Mouse (Mus musculus): ENCODE data around the gene Ptprm. TPM values are rescaled to one million over a fixed set of nuclear protein-coding genes. Genes with fewer than 3 reads are reported as not detected.

Gene Ptprm
- polyA plus RNA-seq, 1 experiment from 2014 or later = 10.4 TPM

DNA sequence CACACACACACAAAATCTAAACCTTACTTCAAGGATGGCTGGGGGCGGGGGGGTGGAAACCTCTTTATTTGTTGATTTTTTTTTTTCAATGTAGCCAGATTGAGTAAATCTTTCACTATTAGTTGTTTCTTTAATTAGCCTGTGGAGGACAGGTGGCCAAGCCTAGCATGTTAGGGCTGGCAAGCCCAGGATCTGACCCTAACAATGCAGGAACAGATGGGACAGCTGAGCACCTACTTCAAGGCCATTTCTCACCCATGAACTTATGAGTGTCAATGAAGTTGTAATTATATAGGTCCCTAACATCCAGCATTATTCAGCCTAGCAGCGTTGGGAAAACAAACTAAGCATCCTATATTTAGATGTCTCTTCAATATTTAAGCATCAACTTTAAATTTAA is 248.1 kb downstream of the Ptprm start:
- ATAC-seq (ENCODE audit: insufficient number of reproducible peaks, low FRiP score, low TSS enrichment, low read depth) = no peak

GRCm38 (mm10) chr17:67102051-67102450 is 252.2 kb downstream of the Ptprm start:
- H3K4me3 ChIP-seq (ENCODE audit: low read depth, low read length) = no peak overlapping the region
- no peaks in the 10 kb centered on the region for H3K36me3 ChIP-seq (ENCODE audit: control insufficient read depth, insufficient read depth, low read length)
- ATAC-seq (ENCODE audit: insufficient number of reproducible peaks, low FRiP score, low TSS enrichment, low read depth) (no peak), DNase-seq (ENCODE audit: low spot score) (no peak)
- no peak overlapping the region for H3K9ac ChIP-seq (ENCODE audit: low read length)
- no peak overlapping the region for H3K4me2 ChIP-seq (ENCODE audit: low read depth, severe bottlenecking)
- no peaks in the 10 kb centered on the region for H3K4me1 ChIP-seq (ENCODE audit: control insufficient read depth, insufficient read depth, low read length)
- H3K9me3 ChIP-seq (ENCODE audit: control insufficient read depth, low read length) = no peaks in the 10 kb centered on the region
- H3K27me3 ChIP-seq (ENCODE audit: control insufficient read depth, insufficient read depth, low read length) = no peaks in the 10 kb centered on the region; the same call in 1 of the 2 replicates
- 85% methylated on average over 6 of the region's 6 CpGs for WGBS
- no peak overlapping the region for H3K27ac ChIP-seq (replicated peaks; ENCODE audit: low read depth, low read length)

More for the DNA sequence above, 248.1 kb downstream of the Ptprm start:
- Histone ChIP-seq H3K27ac (replicated peaks; ENCODE audit: low read depth, low read length) (no peak overlapping the region), H3K9ac (ENCODE audit: low read length) (no peak overlapping the region), H3K36me3 (ENCODE audit: control insufficient read depth, insufficient read depth, low read length) (no peaks in the 10 kb centered on the region), H3K9me3 (ENCODE audit: control insufficient read depth, low read length) (no peaks in the 10 kb centered on the region), H3K4me3 (ENCODE audit: low read depth, low read length) (no peak overlapping the region), H3K4me2 (ENCODE audit: low read depth, severe bottlenecking) (no peak overlapping the region), H3K4me1 (ENCODE audit: control insufficient read depth, insufficient read depth, low read length) (no peaks in the 10 kb centered on the region), H3K27me3 (ENCODE audit: control insufficient read depth, insufficient read depth, low read length) (no peaks in the 10 kb centered on the region)
- no peak for DNase-seq (ENCODE audit: low spot score)
- 81% methylated on average over 2 of the region's 2 CpGs for WGBS

GRCm38 (mm10) chr17:67090997-67091396 is 263.3 kb downstream of the Ptprm start:
- no peaks in the 10 kb centered on the region for H3K9me3 ChIP-seq (ENCODE audit: control insufficient read depth, low read length)
- DNase-seq (ENCODE audit: low spot score) (no peak), ATAC-seq (ENCODE audit: insufficient number of reproducible peaks, low FRiP score, low TSS enrichment, low read depth) (no peak)
- H3K27ac ChIP-seq (replicated peaks; ENCODE audit: low read depth, low read length) = no peak overlapping the region
- no peaks in the 10 kb centered on the region for H3K27me3 ChIP-seq (ENCODE audit: control insufficient read depth, insufficient read depth, low read length)
- H3K4me3 ChIP-seq (ENCODE audit: low read depth, low read length) = no peak overlapping the region
- no peaks in the 10 kb centered on the region for H3K36me3 ChIP-seq (ENCODE audit: control insufficient read depth, insufficient read depth, low read length)
- no peaks in the 10 kb centered on the region for H3K4me1 ChIP-seq (ENCODE audit: control insufficient read depth, insufficient read depth, low read length)
- H3K4me2 ChIP-seq (ENCODE audit: low read depth, severe bottlenecking) = no peak overlapping the region
- H3K9ac ChIP-seq (ENCODE audit: low read length) = no peak overlapping the region
- WGBS = 59% methylated on average over 5 of the region's 5 CpGs

GRCm38 (mm10) chr17:67090153-67090552 is 264.1 kb downstream of the Ptprm start:
- no peak for ATAC-seq (ENCODE audit: insufficient number of reproducible peaks, low FRiP score, low TSS enrichment, low read depth)
- no peak overlapping the region for H3K9ac ChIP-seq (ENCODE audit: low read length)
- H3K4me3 ChIP-seq (ENCODE audit: low read depth, low read length) = no peak overlapping the region
- 69% methylated on average over 7 of the region's 7 CpGs for WGBS
- H3K4me1 ChIP-seq (ENCODE audit: control insufficient read depth, insufficient read depth, low read length) = no peaks in the 10 kb centered on the region
- H3K4me2 ChIP-seq (ENCODE audit: low read depth, severe bottlenecking) = no peak overlapping the region
- DNase-seq (ENCODE audit: low spot score) = no peak
- no peaks in the 10 kb centered on the region for H3K27me3 ChIP-seq (ENCODE audit: control insufficient read depth, insufficient read depth, low read length)
- no peaks in the 10 kb centered on the region for H3K36me3 ChIP-seq (ENCODE audit: control insufficient read depth, insufficient read depth, low read length)
- H3K9me3 ChIP-seq (ENCODE audit: control insufficient read depth, low read length) = no peaks in the 10 kb centered on the region
- H3K27ac ChIP-seq (replicated peaks; ENCODE audit: low read depth, low read length) = no peak overlapping the region

DNA sequence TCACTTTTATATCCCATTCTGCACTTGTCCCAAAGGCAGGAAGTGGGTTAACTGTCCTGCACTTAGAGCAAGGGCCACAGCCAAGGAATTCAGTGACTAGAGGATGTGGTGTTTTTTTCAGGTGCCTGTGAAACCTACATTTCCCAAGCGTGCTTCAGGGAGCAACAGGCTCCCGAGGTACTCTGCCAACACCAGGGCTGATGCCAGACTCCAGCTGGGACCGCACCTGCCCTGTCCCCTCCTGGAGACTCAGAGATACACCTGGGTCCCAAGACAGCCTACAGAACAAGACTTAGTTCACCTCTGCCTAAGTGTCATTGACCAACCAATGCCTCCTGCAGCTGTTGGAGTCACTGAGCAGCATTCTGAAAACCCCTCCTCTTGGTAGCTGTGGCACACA is 264.6 kb downstream of the Ptprm start:
- Histone ChIP-seq H3K4me2 (ENCODE audit: low read depth, severe bottlenecking) (no peak overlapping the region), H3K9ac (ENCODE audit: low read length) (no peak overlapping the region), H3K9me3 (ENCODE audit: control insufficient read depth, low read length) (no peaks in the 10 kb centered on the region), H3K36me3 (ENCODE audit: control insufficient read depth, insufficient read depth, low read length) (no peaks in the 10 kb centered on the region), H3K27ac (replicated peaks; ENCODE audit: low read depth, low read length) (no peak overlapping the region), H3K4me3 (ENCODE audit: low read depth, low read length) (no peak overlapping the region), H3K27me3 (ENCODE audit: control insufficient read depth, insufficient read depth, low read length) (no peaks in the 10 kb centered on the region), H3K4me1 (ENCODE audit: control insufficient read depth, insufficient read depth, low read length) (no peaks in the 10 kb centered on the region)
- 91% methylated on average over 3 of the region's 3 CpGs for WGBS
- no peak for DNase-seq (ENCODE audit: low spot score)
- ATAC-seq (ENCODE audit: insufficient number of reproducible peaks, low FRiP score, low TSS enrichment, low read depth) = no peak

DNA sequence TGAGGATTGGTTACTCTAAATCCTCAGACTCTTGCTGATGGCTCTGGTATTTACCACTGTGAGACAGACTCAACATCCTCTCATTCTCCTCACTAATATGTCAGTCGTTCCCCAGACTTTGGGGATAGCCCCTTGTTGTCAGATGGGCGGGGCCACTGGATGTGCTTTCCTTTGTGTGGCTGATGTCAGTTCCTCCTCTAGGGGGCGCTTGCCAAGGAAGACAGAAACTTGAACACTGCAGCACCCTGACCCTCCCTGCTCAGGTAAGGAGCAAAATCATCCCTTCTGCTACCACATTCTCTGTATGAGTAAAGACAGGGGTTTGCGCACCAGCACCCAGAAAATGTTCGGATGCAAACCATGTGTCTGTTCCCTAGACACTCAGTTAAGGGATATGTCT is 266.7 kb downstream of the Ptprm start:
- no peak for ATAC-seq (ENCODE audit: insufficient number of reproducible peaks, low FRiP score, low TSS enrichment, low read depth)
- WGBS = 72% methylated on average over 5 of the region's 5 CpGs
- no peaks in the 10 kb centered on the region for H3K9me3 ChIP-seq (ENCODE audit: control insufficient read depth, low read length)

GRCm38 (mm10) chr17:67086811-67087210 is 267.4 kb downstream of the Ptprm start:
- no peaks in the 10 kb centered on the region for H3K4me1 ChIP-seq (ENCODE audit: control insufficient read depth, insufficient read depth, low read length)
- no peak overlapping the region for H3K9ac ChIP-seq (ENCODE audit: low read length)
- no peak overlapping the region for H3K4me2 ChIP-seq (ENCODE audit: low read depth, severe bottlenecking)
- DNase-seq (ENCODE audit: low spot score) (no peak), ATAC-seq (ENCODE audit: insufficient number of reproducible peaks, low FRiP score, low TSS enrichment, low read depth) (no peak)
- H3K9me3 ChIP-seq (ENCODE audit: control insufficient read depth, low read length) = no peaks in the 10 kb centered on the region
- H3K27ac ChIP-seq (replicated peaks; ENCODE audit: low read depth, low read length) = no peak overlapping the region
- H3K4me3 ChIP-seq (ENCODE audit: low read depth, low read length) = no peak overlapping the region
- no peaks in the 10 kb centered on the region for H3K27me3 ChIP-seq (ENCODE audit: control insufficient read depth, insufficient read depth, low read length)
- H3K36me3 ChIP-seq (ENCODE audit: control insufficient read depth, insufficient read depth, low read length) = no peaks in the 10 kb centered on the region
- WGBS = 78% methylated on average over 2 of the region's 2 CpGs

More for the DNA sequence above, 266.7 kb downstream of the Ptprm start:
- Histone ChIP-seq H3K4me3 (ENCODE audit: low read depth, low read length) (no peak overlapping the region), H3K27me3 (ENCODE audit: control insufficient read depth, insufficient read depth, low read length) (no peaks in the 10 kb centered on the region), H3K9ac (ENCODE audit: low read length) (no peak overlapping the region), H3K4me2 (ENCODE audit: low read depth, severe bottlenecking) (no peak overlapping the region), H3K36me3 (ENCODE audit: control insufficient read depth, insufficient read depth, low read length) (no peaks in the 10 kb centered on the region), H3K4me1 (ENCODE audit: control insufficient read depth, insufficient read depth, low read length) (no peaks in the 10 kb centered on the region), H3K27ac (replicated peaks; ENCODE audit: low read depth, low read length) (no peak overlapping the region)
- no peak for DNase-seq (ENCODE audit: low spot score)

- 73% methylated on average over 4 of the region's 4 CpGs for WGBS
- no peak for ATAC-seq (ENCODE audit: insufficient number of reproducible peaks, low FRiP score, low TSS enrichment, low read depth)
- H3K4me2 ChIP-seq (ENCODE audit: low read depth, severe bottlenecking) = no peak overlapping the region
Observed at GRCm38 (mm10) chr17:67084501-67084900, 269.8 kb downstream of the Ptprm start.

GRCm38 (mm10) chr17:67084093-67084492 is 270.2 kb downstream of the Ptprm start:
- Histone ChIP-seq H3K4me2 (ENCODE audit: low read depth, severe bottlenecking) (no peak overlapping the region), H3K9me3 (ENCODE audit: control insufficient read depth, low read length) (no peaks in the 10 kb centered on the region), H3K9ac (ENCODE audit: low read length) (no peak overlapping the region), H3K36me3 (ENCODE audit: control insufficient read depth, insufficient read depth, low read length) (no peaks in the 10 kb centered on the region), H3K4me3 (ENCODE audit: low read depth, low read length) (no peak overlapping the region), H3K27ac (replicated peaks; ENCODE audit: low read depth, low read length) (no peak overlapping the region), H3K27me3 (ENCODE audit: control insufficient read depth, insufficient read depth, low read length) (no peaks in the 10 kb centered on the region), H3K4me1 (ENCODE audit: control insufficient read depth, insufficient read depth, low read length) (peaks cover 7% of the 10 kb centered on the region; the same call in 1 of the 2 replicates)
- ATAC-seq (ENCODE audit: insufficient number of reproducible peaks, low FRiP score, low TSS enrichment, low read depth) (no peak), DNase-seq (ENCODE audit: low spot score) (no peak)
- WGBS = 88% methylated on average over 5 of the region's 5 CpGs

More at GRCm38 (mm10) chr17:67084501-67084900, 269.8 kb downstream of the Ptprm start:
- DNase-seq (ENCODE audit: low spot score) = no peak
- Histone ChIP-seq H3K9me3 (ENCODE audit: control insufficient read depth, low read length) (no peaks in the 10 kb centered on the region), H3K4me1 (ENCODE audit: control insufficient read depth, insufficient read depth, low read length) (peaks cover 2% of the 10 kb centered on the region; the same call in 1 of the 2 replicates), H3K9ac (ENCODE audit: low read length) (no peak overlapping the region), H3K27me3 (ENCODE audit: control insufficient read depth, insufficient read depth, low read length) (no peaks in the 10 kb centered on the region), H3K4me3 (ENCODE audit: low read depth, low read length) (no peak overlapping the region), H3K27ac (replicated peaks; ENCODE audit: low read depth, low read length) (no peak overlapping the region), H3K36me3 (ENCODE audit: control insufficient read depth, insufficient read depth, low read length) (no peaks in the 10 kb centered on the region)

Measured in limb, embryonic 11.5 days (tissue).